Mouse (Mus musculus): Measurements from ENCODE around the gene Arhgap9. TPM values are rescaled to one million over a fixed set of nuclear protein-coding genes. Genes with fewer than 3 reads are reported as not detected.

Gene Arhgap9
- 6.0 and 7.4 TPM in 2 replicates for polyA plus RNA-seq (2012; rRNA removed)

GRCm38 (mm10) chr10:127321621-127322020 lies at the start of gene Arhgap9:
Gene Arhgap9 (plus strand): TSS chr10:127321964.

GRCm38 (mm10) chr10:127288800-127289572 lies 32.8 kb upstream of the Arhgap9 start, which contains the start of gene Mbd6:
Gene Mbd6 (minus strand): TSS chr10:127289018.

GRCm38 (mm10) chr10:127311476-127312355 lies 10.0 kb upstream of the Arhgap9 start, which contains the start of gene Mars:
Gene Mars (minus strand): TSS chr10:127311786.

GRCm38 (mm10) chr10:127341891-127342639 lies 20.3 kb downstream of the Arhgap9 start, which contains the start of gene Gli1:
Gene Gli1 (minus strand): TSS chr10:127341974.

GRCm38 (mm10) chr10:127353909-127354895 lies 32.4 kb downstream of the Arhgap9 start, which contains the start of gene Inhbe:
Gene Inhbe (minus strand): TSS chr10:127354411.

GRCm38 (mm10) chr10:127369834-127370820 lies 48.4 kb downstream of the Arhgap9 start, which contains the start of gene Inhbc:
Gene Inhbc (minus strand): TSS chr10:127370431.

Other genes with a start within 250 kb of the Arhgap9 start
- gene Agap2, start 246.7 kb upstream of the Arhgap9 start, polyA plus RNA-seq (2012; rRNA removed): 18.0 and 26.2 TPM in 2 replicates
- gene Os9, start 200.8 kb upstream of the Arhgap9 start, polyA plus RNA-seq (2012; rRNA removed): 72.1 and 89.3 TPM in 2 replicates
- gene B4galnt1, start 156.7 kb upstream of the Arhgap9 start, polyA plus RNA-seq (2012; rRNA removed): 11.4 and 16.1 TPM in 2 replicates
- 2.0 and 2.7 TPM in 2 replicates for gene Slc26a10, start 141.3 kb upstream of the Arhgap9 start, polyA plus RNA-seq (2012; rRNA removed)
- gene Arhgef25, start 131.9 kb upstream of the Arhgap9 start, polyA plus RNA-seq (2012; rRNA removed): 71.4 and 75.9 TPM in 2 replicates
- gene Dtx3, start 126.2 kb upstream of the Arhgap9 start, polyA plus RNA-seq (2012; rRNA removed): 262 and 306 TPM in 2 replicates
- 32.8 and 34.9 TPM in 2 replicates for gene Pip4k2c, start 110.4 kb upstream of the Arhgap9 start, polyA plus RNA-seq (2012; rRNA removed)
- 6.4 and 7.0 TPM in 2 replicates for gene Kif5a, start 58.6 kb upstream of the Arhgap9 start, polyA plus RNA-seq (2012; rRNA removed)
- 245 and 250 TPM in 2 replicates for gene Dctn2, start 55.6 kb upstream of the Arhgap9 start, polyA plus RNA-seq (2012; rRNA removed)
- 51.3 and 61.2 TPM in 2 replicates for gene Mbd6, start 32.9 kb upstream of the Arhgap9 start, polyA plus RNA-seq (2012; rRNA removed)
- gene Mars, start 10.2 kb upstream of the Arhgap9 start, polyA plus RNA-seq (2012; rRNA removed): 78.4 and 101 TPM in 2 replicates
- gene Gli1, start 20.0 kb downstream of the Arhgap9 start, polyA plus RNA-seq (2012; rRNA removed): 51.0 and 51.6 TPM in 2 replicates
- not detected in 2 replicates for gene Inhbe, start 32.4 kb downstream of the Arhgap9 start, polyA plus RNA-seq (2012; rRNA removed)
- 0.07 TPM in 1 of 2 replicates, not detected in the other for gene Inhbc, start 48.5 kb downstream of the Arhgap9 start, polyA plus RNA-seq (2012; rRNA removed)
- 128 and 138 TPM in 2 replicates for gene R3hdm2, start 58.4 kb downstream of the Arhgap9 start, polyA plus RNA-seq (2012; rRNA removed)
- 2.7 and 3.1 TPM in 2 replicates for gene Stac3, start 179.7 kb downstream of the Arhgap9 start, polyA plus RNA-seq (2012; rRNA removed)
- gene Ndufa4l2, start 193.0 kb downstream of the Arhgap9 start, polyA plus RNA-seq (2012; rRNA removed): 23.2 and 29.9 TPM in 2 replicates
- 133 and 139 TPM in 2 replicates for gene Shmt2, start 200.5 kb downstream of the Arhgap9 start, polyA plus RNA-seq (2012; rRNA removed)
- gene Nxph4, start 212.6 kb downstream of the Arhgap9 start, polyA plus RNA-seq (2012; rRNA removed): 0.11 and 0.40 TPM in 2 replicates

Measured in ovary, adult 2 months (tissue).